Mouse (Mus musculus) liver, embryonic 14.5 days (tissue): ENCODE measurements at regions not wholly inside any gene's neighbourhood (a gene's known extent, or its start where the extent isn't known, plus 50 kb on each side); places are given as distances from the start of the nearest gene placed in this dataset.

ENCODE experiments used
- CTCF ChIP-seq: IDR thresholded peaks from 2 replicates; pipeline ENCODE4 v1.5.1; 2016; ENCODE audit warnings: antibody characterized with exemption, low read depth, control low read depth
- EP300 ChIP-seq: IDR thresholded peaks from 2 replicates; pipeline ENCODE4 v1.6.1; 2016; ENCODE audit warnings: antibody characterized with exemption, low read depth

- TF ChIP-seq CTCF: no peak
- no peak for TF ChIP-seq EP300
These were observed 490.8 kb downstream of the Prkd1 start for GRCm38 (mm10) chr12:50158143-50158542.
